Mouse (Mus musculus) right cerebral cortex, postnatal 4 days (tissue): ENCODE measurements at regions not wholly inside any gene's neighbourhood (a gene's known extent, or its start where the extent isn't known, plus 50 kb on each side); places are given as distances from the start of the nearest gene placed in this dataset.

Experiments
- DNase-seq: peaks from one replicate; pipeline ENCODE4 v3.0.0-alpha.2; 2022

GRCm38 (mm10) chr9:13905086-13905669, 77.7 kb downstream of the Fam76b start:
- no peak for DNase-seq

GRCm38 (mm10) chr9:13906736-13907135, 79.2 kb downstream of the Fam76b start:
- DNase-seq, result no peak

- DNase-seq, result no peak
Observed at GRCm38 (mm10) chr9:13909604-13910003, 82.1 kb downstream of the Fam76b start.

GRCm38 (mm10) chr9:13910091-13910490, 82.6 kb downstream of the Fam76b start:
- DNase-seq, result no peak

DNA sequence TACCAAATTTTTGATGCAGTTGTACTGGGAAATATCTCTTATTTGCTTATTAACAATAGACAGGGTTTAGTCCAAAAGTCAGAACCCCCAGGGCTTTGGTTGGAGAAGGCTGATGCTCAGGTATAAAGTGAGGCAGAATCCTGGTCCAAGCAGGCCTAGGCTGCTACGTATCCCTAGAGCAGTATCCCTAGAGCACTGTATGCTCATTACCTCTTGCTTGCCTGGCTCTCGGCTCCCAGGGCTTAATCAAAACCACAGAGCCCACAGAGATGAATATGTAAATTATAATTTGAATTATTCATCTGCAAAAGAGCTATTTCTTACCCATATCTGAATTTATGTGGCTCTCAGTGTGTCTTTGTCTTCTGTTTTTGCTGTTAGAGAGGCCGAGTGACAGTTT, 85.9 kb downstream of the Fam76b start:
- no peak for DNase-seq

DNA sequence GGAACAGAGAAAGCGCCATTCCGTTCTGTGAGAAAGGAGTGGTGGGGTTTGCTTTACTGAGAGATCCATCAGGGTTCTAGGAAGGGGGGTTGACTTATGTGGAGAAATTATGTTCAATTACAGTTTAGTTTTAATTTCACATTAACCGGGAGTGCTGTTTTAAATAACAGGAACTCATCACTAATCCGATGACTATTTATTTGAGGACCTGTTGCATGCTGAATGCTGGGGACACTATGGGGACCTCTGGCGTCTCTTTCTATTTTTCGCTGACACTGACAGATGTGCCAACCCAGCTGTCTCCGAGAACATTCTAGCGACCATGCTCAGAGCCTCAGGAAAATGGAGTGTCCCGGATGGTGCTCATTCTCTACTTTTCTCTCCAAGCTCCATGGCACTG, 86.6 kb downstream of the Fam76b start:
- no peak for DNase-seq

- DNase-seq, result no peak
Observed at GRCm38 (mm10) chr9:13914847-13915246, 87.3 kb downstream of the Fam76b start.

- no peak for DNase-seq
Observed at GRCm38 (mm10) chr9:13916837-13917236, 89.3 kb downstream of the Fam76b start.

DNA sequence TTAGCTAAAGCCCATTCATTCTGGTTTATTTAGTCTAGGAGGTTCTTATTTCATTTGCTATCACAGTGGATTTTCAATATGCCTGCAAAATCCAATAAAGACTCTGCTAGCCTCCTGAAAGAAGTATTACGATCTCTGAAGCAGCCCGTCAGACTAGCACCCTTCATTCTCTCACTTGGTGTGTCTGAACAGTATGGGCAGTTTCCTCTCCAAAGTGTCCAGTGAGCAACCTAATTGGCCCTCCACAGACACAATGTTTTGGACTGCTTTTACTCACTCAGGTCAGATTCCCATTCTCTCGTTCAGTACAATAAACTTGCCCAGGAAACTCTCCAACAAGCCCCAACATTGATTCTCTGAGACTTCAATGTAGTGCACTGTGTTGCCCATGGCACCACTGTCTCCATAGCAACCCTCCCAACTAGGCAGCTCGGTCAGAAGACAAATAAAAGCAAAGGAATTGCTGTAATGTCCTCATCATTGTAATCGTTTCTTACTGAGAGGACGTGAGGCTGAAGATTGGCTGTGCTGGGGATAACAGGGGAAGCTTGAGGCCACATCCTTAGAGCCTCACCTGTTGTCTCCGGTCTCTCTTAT, 91.2 kb downstream of the Fam76b start:
- DNase-seq, result no peak

DNA sequence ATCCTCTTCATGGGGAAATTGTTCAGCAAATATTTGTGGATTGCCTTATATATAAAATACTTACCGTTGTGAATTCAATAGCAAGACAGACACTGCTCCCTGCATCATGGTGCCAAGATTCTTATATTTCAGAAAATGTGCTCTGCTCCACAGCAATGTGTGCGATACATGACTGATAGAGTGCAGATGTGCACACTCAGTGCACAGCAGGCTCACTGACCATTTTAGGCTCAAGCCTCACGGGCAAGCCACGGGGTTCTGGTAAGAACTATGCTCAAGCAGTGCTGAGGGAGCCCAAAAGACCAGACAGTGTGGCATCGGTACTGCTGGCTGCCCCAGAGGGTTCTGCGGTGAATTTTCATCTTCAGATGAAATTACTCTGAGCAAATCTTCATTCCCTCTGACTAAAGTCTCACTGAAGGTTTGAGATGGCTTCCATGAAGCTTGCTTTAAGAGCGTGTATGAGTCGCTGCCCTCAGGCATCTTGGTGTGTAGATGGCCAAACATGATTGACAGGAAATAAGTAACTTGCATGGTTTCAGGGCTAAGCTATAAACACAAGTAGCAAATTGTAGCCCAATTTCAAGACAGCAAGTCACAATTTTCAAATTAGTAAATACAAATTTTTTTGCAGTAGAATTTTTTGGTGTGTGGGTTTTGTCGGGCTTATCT, 92.4 kb downstream of the Fam76b start:
- no peak for DNase-seq

GRCm38 (mm10) chr9:13920623-13921022, 93.1 kb downstream of the Fam76b start:
- DNase-seq, result no peak

DNA sequence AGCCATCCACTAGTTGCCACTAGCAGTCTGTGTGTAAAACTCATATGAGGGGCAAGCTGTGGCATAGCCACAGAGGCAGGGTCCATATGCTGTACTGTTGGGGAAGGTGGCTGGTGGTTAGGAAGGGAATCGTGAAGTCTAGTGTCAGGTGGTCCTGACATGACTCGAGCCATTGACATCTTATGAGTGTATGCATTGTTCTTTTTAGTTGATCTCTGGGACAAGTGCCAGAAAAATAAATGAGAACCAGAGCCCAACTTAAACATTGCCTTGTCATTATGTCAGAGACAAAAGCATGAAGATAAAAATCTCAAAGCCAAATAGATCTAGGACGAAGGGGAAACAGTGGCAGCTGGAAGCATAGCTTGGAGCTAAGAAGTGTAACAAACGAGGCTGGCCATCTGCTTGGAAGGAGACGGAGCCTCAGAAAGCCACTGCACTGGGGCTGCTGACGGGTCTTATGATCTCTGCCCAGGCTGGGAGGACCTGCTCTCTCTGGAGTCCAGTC, 104.5 kb downstream of the Fam76b start:
- DNase-seq, result no peak

- no peak for DNase-seq
Observed at GRCm38 (mm10) chr9:13933404-13933803, 105.9 kb downstream of the Fam76b start.

DNA sequence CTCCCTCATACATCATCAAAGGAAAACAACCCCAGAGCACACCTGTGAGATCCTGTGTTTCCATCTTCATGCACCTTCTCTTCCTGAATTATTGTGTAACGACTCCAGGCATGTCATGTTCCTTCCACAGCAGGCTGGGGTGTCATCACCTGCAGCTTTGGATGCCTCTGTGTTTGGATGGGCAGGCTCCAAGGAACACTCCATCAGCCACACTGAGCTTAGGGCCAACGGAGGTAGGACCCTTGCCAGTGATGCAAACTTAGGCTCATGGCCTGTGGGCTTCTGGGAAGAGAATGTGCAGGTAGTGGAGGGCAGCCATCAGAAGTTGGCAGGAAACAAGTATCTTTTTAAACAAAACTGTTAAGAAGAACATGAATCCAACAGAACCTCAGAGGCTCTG, 109.8 kb downstream of the Fam76b start:
- no peak for DNase-seq

DNA sequence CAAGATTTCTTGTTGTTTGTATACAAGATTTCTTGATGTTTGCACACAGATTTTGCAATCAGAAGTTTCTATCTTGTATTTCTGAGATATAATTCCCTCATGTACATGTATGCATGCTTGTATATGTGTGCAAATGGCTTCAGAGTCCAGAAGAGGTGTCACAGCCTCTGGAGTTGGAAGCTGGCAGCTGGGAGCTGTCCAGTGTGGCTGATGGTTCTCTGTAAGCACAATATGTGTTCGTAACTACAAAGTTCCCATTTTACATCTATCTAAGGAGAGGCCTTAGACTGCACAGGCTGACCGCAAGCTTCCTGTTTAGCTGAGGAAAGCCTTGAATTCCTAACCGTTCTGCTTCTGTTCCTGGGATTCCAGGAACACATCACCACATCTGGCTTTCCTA, 119.0 kb downstream of the Fam76b start:
- DNase-seq, result no peak

- no peak for DNase-seq
Observed at GRCm38 (mm10) chr9:13952157-13952556, 124.6 kb downstream of the Fam76b start.

DNA sequence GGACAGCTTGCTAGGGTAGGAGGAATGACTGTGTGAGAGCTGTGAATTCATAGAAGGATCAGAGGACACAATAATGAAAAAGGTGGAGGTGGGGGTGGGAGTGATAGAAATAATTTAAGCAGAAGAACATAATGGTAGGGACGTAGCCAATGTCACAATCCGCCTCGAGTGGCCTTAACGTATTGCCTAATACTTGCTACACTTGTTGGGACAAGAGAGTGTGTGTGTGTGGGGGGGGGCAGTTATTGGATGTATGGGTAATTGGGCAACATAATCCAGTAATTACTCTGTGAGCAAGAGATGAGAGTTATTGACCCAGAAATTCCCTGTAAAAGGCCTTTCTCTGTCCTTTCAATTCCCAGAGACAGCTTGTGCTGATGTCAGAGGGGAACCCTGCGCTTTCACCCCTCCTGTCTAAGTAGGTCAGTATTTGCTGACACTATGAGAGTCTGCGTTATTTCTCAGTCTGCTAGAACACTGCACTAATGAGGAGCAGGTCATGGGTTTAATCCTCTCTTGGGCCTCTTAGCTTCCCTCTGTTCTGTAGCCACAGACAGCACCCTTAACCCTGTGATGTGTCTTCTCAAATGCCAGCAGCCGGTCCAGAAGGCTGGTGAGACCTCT, 135.7 kb downstream of the Fam76b start:
- DNase-seq, result no peak

DNA sequence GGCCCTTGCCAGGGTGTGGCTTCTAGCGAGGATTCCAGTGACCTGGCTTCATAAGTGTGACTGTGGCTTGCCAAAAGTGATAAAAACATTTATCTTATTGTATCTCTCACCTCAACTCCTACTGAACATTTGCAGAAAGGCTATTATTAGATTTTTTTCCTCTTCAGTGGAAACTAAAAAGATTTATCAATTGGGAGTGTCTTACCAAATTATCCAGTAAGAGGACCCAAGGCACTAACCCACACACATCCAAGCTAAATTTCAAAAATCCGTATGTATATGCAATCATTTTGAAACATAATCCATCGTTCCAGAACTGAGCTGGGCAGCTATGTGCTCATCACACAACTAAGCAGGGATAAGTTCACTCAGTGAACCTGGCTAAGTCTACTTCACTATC, 136.3 kb downstream of the Fam76b start:
- DNase-seq, result no peak

DNA sequence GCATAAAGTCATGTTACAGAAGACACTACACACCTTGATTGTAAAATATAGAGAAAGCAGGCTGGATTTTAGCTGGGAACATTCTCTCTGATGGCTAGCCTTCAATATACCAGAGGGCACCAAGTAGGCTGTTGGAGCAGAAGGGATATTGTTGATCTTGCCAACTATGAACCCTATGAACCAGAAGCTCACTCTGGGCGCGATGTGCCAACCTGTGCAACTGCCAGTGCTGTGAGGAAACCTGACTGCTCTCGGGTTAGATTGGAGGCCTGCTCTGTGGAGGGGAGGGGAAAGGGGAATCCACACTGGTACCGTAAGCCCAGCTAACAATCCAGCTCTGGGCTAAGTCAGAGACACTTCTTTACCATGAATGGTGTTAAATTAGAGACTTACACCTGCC, 136.7 kb downstream of the Fam76b start:
- DNase-seq, result no peak

GRCm38 (mm10) chr9:13966212-13966611, 138.7 kb downstream of the Fam76b start:
- no peak for DNase-seq

DNA sequence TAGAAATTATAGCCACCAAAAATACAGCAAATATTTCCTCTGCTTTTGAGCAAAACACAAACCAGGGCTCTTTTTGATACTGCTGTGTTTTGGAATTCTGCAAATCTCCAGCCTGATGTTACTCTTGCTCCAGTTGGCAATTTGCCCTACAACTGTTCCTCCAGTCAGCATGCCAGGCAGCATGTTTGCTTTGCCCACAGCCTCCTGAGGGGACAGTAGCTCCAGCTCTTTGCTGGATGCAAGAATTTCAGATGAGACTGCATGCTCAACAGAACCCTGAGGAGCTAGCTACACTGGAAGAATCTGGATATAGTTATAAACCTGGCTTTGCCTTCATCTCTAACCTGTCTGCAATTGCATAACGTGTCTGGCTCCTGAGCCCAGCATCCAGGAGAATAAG, 141.7 kb downstream of the Fam76b start:
- DNase-seq, result no peak

DNA sequence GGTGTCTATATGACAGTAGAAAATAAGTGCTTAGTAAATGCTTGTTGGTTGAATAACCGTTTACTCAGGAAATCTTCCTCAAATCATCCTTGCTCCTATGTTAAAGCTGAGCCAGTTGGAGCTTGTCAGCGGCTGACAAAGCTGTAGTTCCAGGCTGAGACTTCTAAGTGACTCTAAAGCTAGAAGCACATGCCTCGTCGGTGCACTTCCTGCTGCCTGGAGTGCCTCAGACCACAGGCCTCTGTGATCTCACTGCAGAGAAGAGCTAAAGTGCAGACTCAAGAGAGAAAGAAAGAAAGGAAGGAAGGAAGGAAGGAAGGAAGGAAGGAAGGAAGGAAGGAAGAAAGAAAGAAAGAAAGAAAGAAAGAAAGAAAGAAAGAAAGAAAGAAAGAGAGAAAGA, 146.1 kb downstream of the Fam76b start:
- no peak for DNase-seq

- DNase-seq, result no peak
Observed at GRCm38 (mm10) chr9:13974870-13975269, 147.4 kb downstream of the Fam76b start.

DNA sequence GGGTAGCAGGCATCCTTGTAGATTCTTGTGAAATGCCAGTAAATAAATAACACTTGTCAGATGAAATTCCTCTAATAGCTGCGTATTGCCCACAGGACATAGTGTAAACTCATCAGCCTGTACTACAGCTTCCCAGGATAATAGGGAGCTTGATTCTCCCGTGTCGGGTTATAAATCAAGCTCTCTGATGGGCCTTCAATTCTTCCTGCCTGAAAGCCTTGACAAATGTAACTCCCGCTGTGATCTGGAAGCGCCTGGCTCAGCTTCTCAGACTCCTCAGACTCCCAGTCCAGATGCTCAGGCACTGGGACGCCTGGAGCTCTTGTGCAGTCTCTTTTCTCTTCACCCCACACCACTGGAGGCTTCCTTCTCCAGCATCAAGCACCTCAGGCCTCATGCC, 151.3 kb downstream of the Fam76b start:
- DNase-seq, result no peak
